Mouse (Mus musculus) urinary bladder, postnatal 10 days (tissue): ENCODE results near the gene Fam89a.
A peak's percentile ranks its signal among the peaks of the same experiment; 100 is the strongest.

Source experiments
- DNase-seq: peaks from one replicate; pipeline ENCODE4 v3.0.0; 2022; ENCODE audit warnings: low spot score

Gene Fam89a

DNA sequence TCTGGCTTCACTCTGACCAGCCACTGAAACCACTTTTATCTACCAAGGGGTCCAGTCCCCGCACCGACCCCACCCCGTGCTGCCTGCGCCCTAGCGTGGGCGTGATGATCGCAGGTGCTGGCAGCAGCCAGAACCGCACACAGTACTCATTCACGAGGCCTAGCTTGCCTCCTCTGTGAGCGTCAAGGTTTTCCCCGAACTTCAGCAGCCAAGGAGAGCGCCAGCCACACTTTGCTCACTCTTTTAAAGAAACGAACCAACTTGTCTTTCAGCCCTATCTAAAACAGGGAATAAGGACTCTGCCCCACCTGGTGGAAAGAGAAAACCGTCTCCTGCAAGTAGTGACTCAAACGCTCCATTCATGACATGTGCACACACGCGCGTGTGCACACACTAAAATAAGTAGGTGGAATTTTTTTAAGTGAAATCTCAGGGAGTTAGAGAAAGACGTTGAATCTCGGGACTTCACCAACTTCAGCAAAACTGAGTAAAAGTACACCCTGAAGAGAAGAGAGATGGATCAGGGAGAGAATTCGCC lies 762 bp upstream of the Fam89a start:
- no peak for DNase-seq

- DNase-seq: no peak
Observed at GRCm38 (mm10) chr8:124751191-124751590, 441 bp downstream of the Fam89a start.

DNA sequence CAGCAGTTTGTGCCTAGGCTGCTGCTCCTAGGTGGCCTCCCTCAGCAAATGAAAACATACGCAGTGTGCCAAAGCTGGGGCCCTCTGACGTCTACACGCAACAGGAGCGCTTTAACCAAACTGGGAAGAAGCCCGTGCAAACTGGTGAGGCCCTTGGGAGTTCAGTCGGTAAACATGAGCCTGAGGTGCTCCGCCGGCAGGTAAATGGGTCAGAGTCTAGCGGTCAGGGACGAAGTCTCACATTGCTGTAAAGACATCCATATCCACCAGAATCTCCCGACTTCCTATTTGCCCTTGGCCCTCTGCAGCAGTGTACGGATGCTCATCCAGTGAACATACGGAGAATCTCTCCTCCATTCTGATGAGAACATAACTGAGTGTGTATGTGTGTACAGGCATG lies 5.0 kb downstream of the Fam89a start:
- no peak for DNase-seq

- DNase-seq: no peak
Observed at GRCm38 (mm10) chr8:124739268-124739667, 12.4 kb downstream of the Fam89a start.

- no peak for DNase-seq
Observed at GRCm38 (mm10) chr8:124735371-124735911, 16.2 kb downstream of the Fam89a start.

DNA sequence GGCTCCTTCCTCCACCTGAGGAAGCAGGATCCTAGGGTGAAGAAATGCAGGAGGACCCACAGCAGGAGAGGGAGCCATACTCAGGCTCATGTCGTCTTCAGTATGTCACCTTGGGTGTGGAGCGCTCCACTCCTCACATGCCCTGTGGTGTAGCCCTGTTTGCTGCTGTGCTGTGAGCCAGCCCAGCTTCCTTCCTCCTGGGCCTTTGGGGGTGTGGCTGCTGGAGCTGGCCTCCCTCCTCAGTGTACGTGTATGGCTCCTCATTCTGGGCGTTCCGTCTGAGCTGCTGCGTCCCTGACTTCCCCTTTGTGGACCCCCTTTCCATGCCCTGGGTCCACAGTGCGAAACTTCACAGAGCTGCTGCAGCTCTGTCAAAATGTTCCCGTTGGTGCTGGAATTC lies 18.8 kb downstream of the Fam89a start:
- DNase-seq: no peak

GRCm38 (mm10) chr8:124724301-124724700 lies 27.3 kb downstream of the Fam89a start:
- no peak for DNase-seq

GRCm38 (mm10) chr8:124721862-124722515 lies 29.6 kb downstream of the Fam89a start, which contains the start of the genes Ttc13 and Arv1:
Gene Ttc13 (minus strand): TSS chr8:124721983.
Gene Arv1 (plus strand): TSS chr8:124722139.
- DNase-seq: peak; percentile 81

DNA sequence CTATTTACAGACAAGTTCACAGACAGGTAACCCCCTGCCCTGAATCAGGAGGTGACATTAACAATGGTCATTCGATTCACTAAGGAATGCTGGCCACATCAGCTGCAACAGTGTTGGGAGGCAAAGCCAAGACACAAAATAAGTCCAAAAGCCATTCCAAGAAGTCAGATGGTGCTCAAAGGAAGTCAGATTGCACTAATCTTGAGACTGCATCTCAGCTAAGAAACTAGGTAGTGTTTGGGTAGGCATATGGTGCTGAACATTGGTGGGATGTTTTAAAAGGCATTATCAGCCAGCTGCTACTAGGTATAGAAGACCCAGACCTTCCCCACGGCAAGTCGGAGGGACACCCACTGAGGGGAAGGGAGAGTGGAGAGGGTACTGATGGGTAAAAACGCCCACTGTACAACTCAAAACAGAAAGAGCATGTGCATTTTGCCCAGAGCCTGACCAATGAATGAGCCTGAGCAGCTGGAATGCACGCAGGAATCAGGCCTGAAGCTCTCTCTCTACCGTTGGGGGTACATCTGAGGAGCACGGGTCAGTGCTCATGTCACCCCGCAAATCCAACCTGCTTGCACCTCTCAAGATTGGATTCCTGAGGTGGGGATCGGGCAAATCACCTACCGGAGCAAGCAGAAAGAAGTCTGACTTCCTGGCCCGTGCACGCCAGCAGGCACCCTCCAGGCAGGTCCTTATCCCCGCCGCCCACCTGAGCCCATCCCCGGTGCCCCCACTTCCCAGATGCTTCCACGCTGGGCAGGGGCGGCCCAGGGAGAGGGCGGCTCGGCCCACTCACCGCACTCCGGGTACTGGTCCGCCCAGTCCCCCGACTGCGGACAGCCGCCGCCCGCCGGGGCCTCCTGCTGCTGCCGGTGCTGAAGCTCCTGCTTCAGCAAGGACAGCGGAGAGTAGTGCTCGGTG lies 30.4 kb downstream of the Fam89a start:
- DNase-seq: no peak

GRCm38 (mm10) chr8:124720133-124720532 lies 31.5 kb downstream of the Fam89a start:
- DNase-seq: no peak

DNA sequence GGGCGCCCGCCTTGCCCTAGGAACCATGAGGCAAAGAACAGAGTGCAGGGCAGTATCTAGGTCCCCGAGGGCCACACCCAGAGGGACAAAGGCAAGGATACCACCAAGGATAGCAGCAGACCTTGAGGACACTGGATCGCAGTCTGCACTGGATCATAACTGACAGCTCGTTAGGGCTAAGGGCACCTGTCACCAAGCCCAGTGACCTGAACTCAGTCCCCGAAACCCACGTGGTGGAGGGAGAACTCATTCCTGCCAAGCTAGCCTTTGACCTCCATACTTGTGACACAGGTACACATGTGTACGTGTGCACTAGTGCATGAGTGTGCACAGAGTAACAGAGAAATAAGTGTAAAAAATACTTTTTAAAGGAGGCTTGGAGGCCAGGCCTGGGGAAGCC lies 35.9 kb downstream of the Fam89a start:
- no peak for DNase-seq

- DNase-seq: no peak
Observed at GRCm38 (mm10) chr8:124713207-124713606, 38.4 kb downstream of the Fam89a start.

DNA sequence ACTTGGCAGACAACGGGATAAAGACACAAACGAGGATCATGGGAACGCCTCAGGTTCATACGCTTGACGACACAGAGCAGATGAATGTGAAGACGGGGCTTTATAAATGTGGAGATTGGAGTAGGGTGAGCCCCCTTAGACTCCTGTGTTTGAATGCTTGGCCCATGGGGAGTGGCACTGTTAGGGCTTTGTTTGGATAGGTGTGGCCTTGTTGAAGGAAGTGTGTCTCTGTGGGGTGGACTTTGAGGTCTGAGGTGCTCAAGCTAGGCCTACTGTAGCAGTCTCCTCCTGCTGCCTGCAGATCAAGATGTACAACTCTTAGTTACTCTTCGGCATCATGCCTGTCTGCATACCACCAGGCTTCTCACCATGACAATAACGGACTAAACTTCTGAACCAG lies 45.8 kb downstream of the Fam89a start:
- no peak for DNase-seq

- no peak for DNase-seq
Observed at GRCm38 (mm10) chr8:124704376-124704775, 47.3 kb downstream of the Fam89a start.

DNA sequence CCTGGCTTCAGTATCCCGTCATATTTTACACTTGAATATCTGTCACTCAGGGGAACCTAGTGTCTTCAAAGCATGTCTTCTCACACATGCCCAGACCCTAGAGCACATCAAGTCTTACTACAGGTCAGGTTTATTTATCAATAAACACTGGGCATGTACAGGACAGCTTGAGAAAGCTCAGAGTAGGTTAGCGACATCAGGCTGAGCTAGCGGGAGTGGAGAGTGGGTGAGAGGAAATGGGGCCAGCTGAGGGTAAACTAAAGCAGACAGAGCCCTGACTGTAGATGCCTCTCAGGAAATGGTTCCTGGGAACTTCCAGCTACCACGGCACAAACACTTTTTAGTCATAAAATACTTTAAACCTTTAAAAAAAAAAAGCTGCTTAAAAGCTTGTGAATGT lies 48.1 kb downstream of the Fam89a start:
- DNase-seq: no peak

DNA sequence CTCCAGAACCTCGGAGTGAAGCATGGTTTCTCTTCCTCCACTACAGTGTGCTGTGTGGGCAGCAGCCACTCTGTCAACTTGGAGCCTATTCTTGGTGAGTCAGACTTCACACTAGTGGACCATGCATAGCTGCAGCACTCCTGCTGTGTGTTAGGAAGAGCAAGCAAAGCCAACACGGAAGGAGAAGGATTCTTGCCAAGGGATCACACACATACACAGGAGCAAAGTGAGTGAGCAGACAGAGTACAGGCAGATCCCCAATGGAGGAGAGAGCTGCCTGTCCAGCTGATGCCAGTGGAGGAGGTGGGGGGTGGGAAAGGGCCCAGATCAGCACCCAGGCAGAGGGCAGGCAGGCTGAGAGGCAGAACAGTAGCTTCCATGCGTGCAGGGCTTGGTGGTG lies 49.4 kb downstream of the Fam89a start:
- DNase-seq: no peak

- no peak for DNase-seq
Observed at GRCm38 (mm10) chr8:124701023-124701422, 50.6 kb downstream of the Fam89a start.

GRCm38 (mm10) chr8:124700271-124700670 lies 51.4 kb downstream of the Fam89a start:
- no peak for DNase-seq

GRCm38 (mm10) chr8:124695424-124696100 lies 56.1 kb downstream of the Fam89a start:
- DNase-seq: no peak

DNA sequence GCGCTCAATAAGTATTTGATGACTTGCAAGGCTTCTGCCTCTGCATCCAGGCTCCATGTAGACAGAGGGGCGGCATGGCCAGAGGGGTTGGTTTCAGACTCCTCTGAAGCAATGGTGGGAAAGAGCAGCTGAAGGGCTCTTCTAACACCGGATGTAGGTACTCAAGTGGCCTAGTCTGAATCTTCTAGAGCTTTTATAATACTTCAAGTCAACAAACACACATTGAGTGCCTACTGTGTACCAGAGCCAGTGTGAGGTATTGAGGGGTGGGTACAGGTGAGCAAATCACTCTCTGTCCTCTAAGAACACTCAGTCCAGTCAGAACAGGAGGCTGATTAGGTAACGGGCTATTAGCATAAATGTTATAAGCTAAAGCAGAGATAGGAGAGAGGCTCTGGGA lies 59.9 kb downstream of the Fam89a start:
- no peak for DNase-seq
